Mouse (Mus musculus) liver, embryonic 14.5 days (tissue): ENCODE results near the gene Gck. TPM values are rescaled to one million over a fixed set of nuclear protein-coding genes. Genes with fewer than 3 reads are reported as not detected.

Experiments used
- ATAC-seq: fragments of 200-750 bp; cut with Nextera tagmentation; 2 replicates; pipeline ENCODE4 v1.8.0; 2017; ENCODE audit warnings: moderate number of reproducible peaks, mild to moderate bottlenecking, moderate library complexity; ENCODE audit not compliant: insufficient read depth
- DNase-seq, 3 experiments: peaks; one replicate each; pipeline ENCODE4 v3.0.0-alpha.2; 2012 to 2013; ENCODE audit warnings: low read depth in 3 of 3, low spot score in 3 of 3
- H3K27ac ChIP-seq: fragments of 300-500 bp; sonication (generic); 2 replicates; pipeline ENCODE4 v1.5.1; 2014; ENCODE audit warnings: moderate library complexity, mild to moderate bottlenecking, control low read depth, inconsistent platforms
- H3K27me3 ChIP-seq: fragments of 300-500 bp; sonication (generic); 2 replicates; pipeline ENCODE4 v1.6.1; 2014; ENCODE audit warnings: mild to moderate bottlenecking, low read length, moderate library complexity; ENCODE audit not compliant: control insufficient read depth, insufficient read depth
- H3K36me3 ChIP-seq: fragments of 300-500 bp; sonication (generic); replicated peaks from 2 replicates; pipeline ENCODE4 v1.6.1; 2014; ENCODE audit warnings: low read depth; ENCODE audit not compliant: control insufficient read depth, insufficient read depth
- H3K4me1 ChIP-seq, 2 experiments: fragments of 200-500 bp in 1 of 2; fragments of 300-500 bp in 1 of 2; sonication (generic) in 1 of 2; replicated peaks; 2 replicates each; pipeline ENCODE4 v1.6.1; 2012 to 2014; ENCODE audit warnings: antibody characterized with exemption in 1 of 2, inconsistent platforms in 1 of 2, low read length in 1 of 2; ENCODE audit not compliant: control insufficient read depth in 2 of 2, insufficient read depth in 2 of 2
- H3K4me2 ChIP-seq: fragments of 300-500 bp; sonication (generic); 2 replicates; pipeline ENCODE4 v1.6.1; 2014; ENCODE audit warnings: low read depth, mild to moderate bottlenecking, control low read depth, moderate library complexity
- H3K4me3 ChIP-seq, 2 experiments: fragments of 200-500 bp in 1 of 2; fragments of 300-500 bp in 1 of 2; sonication (generic) in 1 of 2; 2 replicates each; pipeline ENCODE4 v1.5.1; 2012 to 2014; ENCODE audit warnings: low read depth in 2 of 2, low read length in 2 of 2, mild to moderate bottlenecking in 2 of 2, control low read depth in 1 of 2, inconsistent platforms in 1 of 2, moderate library complexity in 1 of 2; ENCODE audit not compliant: insufficient read depth in 1 of 2
- H3K9ac ChIP-seq: fragments of 300-500 bp; sonication (generic); replicated peaks from 2 replicates; pipeline ENCODE4 v1.6.1; 2014; ENCODE audit warnings: mild to moderate bottlenecking, control low read depth, moderate library complexity
- H3K9me3 ChIP-seq: fragments of 300-500 bp; sonication (generic); 2 replicates; pipeline ENCODE4 v1.6.1; 2016; ENCODE audit warnings: low read length, mixed read lengths; ENCODE audit not compliant: control insufficient read depth
- CTCF ChIP-seq: IDR thresholded peaks from 2 replicates; pipeline ENCODE4 v1.5.1; 2016; ENCODE audit warnings: antibody characterized with exemption, low read depth, control low read depth
- EP300 ChIP-seq: IDR thresholded peaks from 2 replicates; pipeline ENCODE4 v1.6.1; 2016; ENCODE audit warnings: antibody characterized with exemption, low read depth
- WGBS: fragments of 180-500 bp; shearing (Covaris S2); extraction: QIAGEN DNeasy Blood & Tissue Kit; methylation state at CpG from one replicate; pipeline ENCODE4 v1.1.7; 2014; ENCODE audit not compliant: insufficient replicate concordance; 5-methylcytosine and 5-hydroxymethylcytosine counted together
- polyA plus RNA-seq, 2 experiments: library from polyadenylated mRNA; depleted of rRNA in 1 of 2; stranded (reverse) in 1 of 2; unstranded in 1 of 2; fragments of >200 nt; fragmentation: Nextera tagmentation in 1 of 2; extraction: Ambion mirVana in 1 of 2; gene quantifications; 2 replicates each; pipeline versions ENCODE4 v1.2.1 to v1.2.3; 2012 to 2014

Gck gene
- polyA plus RNA-seq, 2 experiments = 0.15 to 0.20 TPM

DNA sequence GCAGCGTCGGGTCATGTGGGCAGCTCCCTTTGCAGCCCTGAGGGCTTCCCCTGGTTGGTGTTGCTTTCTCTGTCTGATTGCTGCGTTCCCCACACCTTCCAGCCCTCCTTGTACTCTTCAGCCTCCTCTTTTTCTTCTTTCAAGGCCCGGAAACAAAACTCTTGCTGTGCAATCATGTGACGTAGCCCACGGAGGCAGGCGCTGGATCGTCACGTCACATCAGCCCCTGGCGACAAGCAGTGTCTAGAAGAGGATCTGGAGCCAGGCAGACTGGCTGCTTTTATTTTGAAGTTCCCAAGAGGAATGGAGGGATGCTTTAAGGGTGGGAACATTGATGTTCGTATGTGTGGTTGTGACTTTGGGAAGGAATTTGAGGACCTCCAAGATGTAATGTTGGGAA is 16.0 kb upstream of the Gck start:
- Histone ChIP-seq H3K27ac (no peak overlapping the region), H3K4me1 (no peaks in the 10 kb centered on the region), H3K9me3 (no peaks in the 10 kb centered on the region), H3K9ac (no peak overlapping the region), H3K4me2 (no peak overlapping the region), H3K4me3 (no peak overlapping the region), H3K36me3 (peaks cover 43% of the 10 kb centered on the region), H3K27me3 (no peaks in the 10 kb centered on the region)
- DNase-seq (no peak), ATAC-seq (no peak)
- TF ChIP-seq CTCF = no peak
- TF ChIP-seq EP300 = no peak
- 81% methylated on average over 11 of the region's 11 CpGs for WGBS

DNA sequence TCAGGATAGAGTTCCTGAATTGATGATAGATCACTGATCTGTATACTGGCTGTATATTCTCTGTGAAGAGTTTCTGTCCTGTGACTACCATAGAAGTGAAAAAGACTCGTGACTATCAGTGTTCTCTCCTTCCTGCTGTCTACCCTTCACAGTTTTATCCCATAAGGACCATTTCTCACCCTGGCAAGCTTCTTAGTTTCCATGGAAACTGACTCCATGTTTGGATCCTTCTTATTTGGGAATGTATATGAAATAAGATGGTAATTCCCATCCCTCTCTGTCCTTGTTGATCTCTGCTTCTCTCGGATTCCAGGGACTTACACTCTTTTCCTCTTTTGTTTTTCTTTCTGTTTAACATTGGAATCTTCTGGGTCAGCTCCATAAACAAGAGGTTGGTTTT is 10.2 kb upstream of the Gck start:
- H3K27ac ChIP-seq = no peak overlapping the region
- no peak overlapping the region for H3K4me2 ChIP-seq
- DNase-seq = no peak
- H3K4me1 ChIP-seq = peaks cover 6 to 10% of the 10 kb centered on the region in 2 experiments
- H3K4me3 ChIP-seq = no peak overlapping the region
- no peak for ATAC-seq
- 60% methylated on average over 2 of the region's 2 CpGs for WGBS
- no peak overlapping the region for H3K9ac ChIP-seq
- H3K9me3 ChIP-seq = no peaks in the 10 kb centered on the region
- TF ChIP-seq CTCF (no peak), EP300 (no peak)
- peaks cover 33% of the 10 kb centered on the region for H3K36me3 ChIP-seq
- no peaks in the 10 kb centered on the region for H3K27me3 ChIP-seq

DNA sequence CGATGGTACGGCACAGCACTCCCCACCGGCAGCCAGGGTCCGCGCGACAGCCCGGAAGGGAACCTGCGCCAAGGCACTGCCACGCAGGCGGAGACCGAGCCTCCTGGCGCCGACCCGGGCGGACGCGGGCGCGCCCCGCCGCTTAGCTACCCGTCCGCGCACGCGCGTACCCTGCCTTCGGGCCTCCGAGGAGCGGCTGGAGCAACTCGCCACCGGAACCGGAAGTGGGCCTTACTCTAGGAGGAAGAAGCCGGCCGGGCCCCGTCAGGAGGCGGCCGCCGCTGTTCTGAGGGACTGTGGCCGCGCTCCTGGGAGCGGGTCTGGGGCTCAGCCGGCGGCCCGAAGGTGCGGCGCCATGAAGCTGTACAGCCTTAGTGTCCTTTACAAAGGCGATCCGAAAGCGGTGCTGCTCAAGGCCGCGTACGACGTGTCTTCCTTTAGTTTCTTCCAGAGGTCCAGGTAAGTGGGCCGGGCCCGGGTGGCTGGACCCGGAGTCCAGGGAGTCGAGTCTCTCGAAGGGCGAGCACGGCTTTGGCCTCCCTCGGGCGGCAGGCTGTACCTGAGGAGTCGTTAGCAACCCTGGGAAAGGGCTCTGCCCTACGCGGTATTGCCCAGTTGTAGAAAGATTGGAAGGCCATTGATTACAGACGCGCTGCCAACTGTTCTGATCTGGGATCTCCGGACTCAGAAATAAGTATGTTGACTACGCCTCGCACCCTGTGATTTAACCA is 5.8 kb upstream of the Gck start, which contains the start of gene Ykt6:
Gene Ykt6, plus strand, starts transcription at position 148 of the 731 bp plus-strand sequence.
- Histone ChIP-seq H3K9me3 (no peaks in the 10 kb centered on the region), H3K27me3 (no peaks in the 10 kb centered on the region), H3K4me3 (peak within 1 kb of the TSS; percentile 92 to 99), H3K4me1 (peaks cover 9 to 15% of the 10 kb centered on the region in 2 experiments), H3K9ac (peak within 1 kb of the TSS; percentile 94), H3K36me3 (no peaks in the 10 kb centered on the region; the same call in 1 of the 2 replicates), H3K4me2 (peak within 1 kb of the TSS; percentile 97), H3K27ac (peak within 1 kb of the TSS; percentile 73)
- TF ChIP-seq CTCF (no peak), EP300 (no peak)
- DNase-seq = peak; percentile 87 to 90 (median 89)
- WGBS = under 1% methylated on average over 70 of the region's 71 CpGs
- ATAC-seq = peak; percentile 98

DNA sequence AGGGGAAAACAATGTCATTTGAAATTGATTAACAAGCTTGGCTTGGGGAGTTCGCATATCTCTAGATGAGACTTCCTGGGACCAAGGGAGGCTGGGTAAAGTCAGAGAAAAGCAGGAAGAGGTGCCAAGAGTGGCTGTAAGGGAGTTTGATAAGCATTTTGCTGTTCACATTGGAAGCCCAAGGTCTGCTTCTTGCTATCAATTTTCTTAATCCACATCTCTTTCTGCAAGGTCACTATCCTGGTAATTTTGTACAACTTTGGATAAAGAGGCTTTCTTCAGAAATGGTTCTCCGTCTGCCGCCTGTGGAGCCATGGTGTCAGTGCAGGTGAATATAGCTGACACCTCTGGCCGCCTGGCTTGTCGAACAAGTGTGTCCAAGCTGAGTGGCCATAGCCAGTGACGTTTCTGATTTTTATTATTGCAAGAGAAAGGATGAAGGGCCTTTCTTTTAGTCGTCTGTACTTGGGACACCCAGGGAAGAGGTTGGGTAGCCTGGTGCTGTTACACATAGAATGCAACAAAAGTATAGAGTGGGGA is 5.2 kb upstream of the Gck start:
- peak overlapping the region; percentile 73 for H3K27ac ChIP-seq
- DNase-seq (peak in 1 of 3 experiments; percentile 44), ATAC-seq (peak; percentile 59)
- H3K27me3 ChIP-seq = no peaks in the 10 kb centered on the region
- peak; percentile 62 for TF ChIP-seq CTCF
- no peak for TF ChIP-seq EP300
- no peaks in the 10 kb centered on the region; the same call in 1 of the 2 replicates for H3K36me3 ChIP-seq
- H3K9me3 ChIP-seq = no peaks in the 10 kb centered on the region
- peaks cover 9 to 15% of the 10 kb centered on the region in 2 experiments for H3K4me1 ChIP-seq
- peak overlapping the region; percentile 92 to 99 for H3K4me3 ChIP-seq
- peak overlapping the region; percentile 94 for H3K9ac ChIP-seq
- WGBS = 5% methylated on average over 7 of the region's 7 CpGs
- H3K4me2 ChIP-seq = peak overlapping the region; percentile 97

DNA sequence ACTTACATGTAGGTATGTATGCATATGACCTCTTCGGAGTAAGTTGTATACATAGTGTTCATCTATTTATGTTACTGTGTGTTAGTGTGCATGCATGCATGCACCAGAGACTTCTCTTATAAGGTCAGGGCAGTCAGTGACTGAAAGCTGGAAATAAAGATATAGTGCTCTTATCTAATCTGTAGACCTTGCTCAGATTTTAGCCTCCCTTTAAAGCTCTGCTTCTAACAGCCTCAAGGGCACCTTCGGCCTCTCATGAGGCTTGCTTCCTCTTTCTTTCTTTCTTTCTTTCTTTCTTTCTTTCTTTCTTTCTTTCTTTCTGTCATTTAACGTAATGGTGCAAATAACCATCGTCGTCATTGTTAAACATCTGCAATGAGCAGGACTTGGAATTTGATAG is 4.6 kb upstream of the Gck start:
- no peak overlapping the region for H3K27ac ChIP-seq
- ATAC-seq (no peak), DNase-seq (no peak)
- no peak overlapping the region for H3K4me3 ChIP-seq
- peak overlapping the region; percentile 97 for H3K4me2 ChIP-seq
- TF ChIP-seq EP300 (no peak), CTCF (no peak)
- H3K9ac ChIP-seq = no peak overlapping the region
- no peaks in the 10 kb centered on the region for H3K27me3 ChIP-seq
- 47% methylated on average over 5 of the region's 5 CpGs for WGBS
- no peaks in the 10 kb centered on the region for H3K9me3 ChIP-seq
- H3K36me3 ChIP-seq = no peaks in the 10 kb centered on the region
- H3K4me1 ChIP-seq = peaks cover 9 to 15% of the 10 kb centered on the region in 2 experiments
